Mouse (Mus musculus) liver, embryonic 14 days (tissue): ENCODE results near the gene Gpr173. TPM values are rescaled to one million over a fixed set of nuclear protein-coding genes. Genes with fewer than 3 reads are reported as not detected.

Source experiments
- polyA plus RNA-seq: library from polyadenylated mRNA; depleted of rRNA; stranded (reverse); fragments of >200 nt; gene quantifications from 2 replicates; pipeline ENCODE4 v1.2.3, GENCODE M21; 2012; rRNA removed

Gene Gpr173
- polyA plus RNA-seq: 0.22 and 0.29 TPM in 2 replicates

DNA sequence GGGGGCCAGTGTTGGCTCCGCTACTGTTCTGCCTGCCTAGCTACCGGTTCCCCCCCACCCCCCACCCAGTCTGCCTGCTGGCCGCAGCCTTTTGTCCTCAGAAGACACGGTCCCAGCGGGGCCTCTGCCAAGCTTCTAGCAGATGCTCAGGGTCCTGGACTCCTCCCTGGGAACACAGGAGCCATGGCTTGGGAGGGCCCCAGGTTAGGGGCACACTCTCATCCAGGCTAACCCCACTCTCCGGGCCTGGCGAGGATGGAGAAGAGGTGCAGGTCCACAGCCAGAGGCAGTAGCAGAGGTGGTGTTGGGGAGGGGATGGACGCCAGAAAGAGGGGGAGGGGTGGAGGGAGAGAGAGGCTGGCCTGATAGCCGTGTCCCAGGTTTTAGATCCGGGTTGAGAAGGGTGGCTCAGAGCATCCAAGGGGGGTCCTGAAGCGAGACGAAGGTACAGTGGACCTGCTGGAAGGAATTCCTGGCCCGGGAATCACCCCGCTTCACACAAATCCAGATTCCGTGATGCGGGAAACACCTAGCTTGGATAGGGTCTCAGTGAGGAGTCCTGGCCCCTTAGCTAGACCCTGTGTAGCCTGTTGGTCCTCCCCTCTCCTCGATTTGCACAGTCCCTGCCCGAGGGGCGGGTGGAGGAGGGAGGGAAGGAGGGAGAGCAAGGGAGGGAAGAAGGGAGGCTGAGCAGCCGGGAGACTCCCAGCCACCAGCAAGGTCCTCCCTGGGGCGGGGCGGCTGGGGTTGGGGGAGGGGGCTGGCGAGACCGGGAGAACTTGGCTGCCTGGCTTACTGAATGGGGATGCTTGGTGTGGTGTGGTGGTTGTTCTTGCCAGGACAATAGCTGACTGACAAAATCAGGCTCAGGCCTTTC is at the start of gene Gpr173:
Gene Gpr173, minus strand, starts transcription at position 308 of the 877 bp plus-strand sequence.

DNA sequence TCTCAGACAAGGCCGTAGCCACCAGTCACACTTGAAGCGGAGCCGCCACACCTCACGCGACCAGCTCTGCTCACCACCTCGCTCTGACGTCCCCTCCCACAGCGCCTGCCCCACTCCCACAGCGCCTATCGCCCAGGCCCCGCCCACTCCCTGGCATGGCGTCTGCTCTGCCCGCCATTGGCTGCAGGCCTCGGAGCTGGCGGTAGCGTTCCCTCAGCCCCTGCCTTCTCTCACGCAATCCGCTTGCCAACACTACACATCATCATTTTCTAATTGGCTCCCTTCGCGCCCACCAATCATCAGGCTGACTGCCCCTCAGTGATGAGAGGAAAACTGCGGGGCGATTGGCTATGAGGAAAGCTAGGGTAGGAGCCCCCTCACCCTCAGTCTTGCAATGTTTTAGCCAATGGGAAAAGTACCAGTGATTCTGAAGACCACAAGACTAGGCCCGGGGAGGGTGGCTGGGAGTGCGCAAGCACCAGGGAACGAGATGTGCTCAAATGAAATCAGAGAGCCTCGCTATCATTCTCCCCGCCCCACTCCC is 26.1 kb downstream of the Gpr173 start, which contains the start of gene Tspyl2:
Gene Tspyl2, minus strand, starts transcription at position 68 of the 544 bp plus-strand sequence.

DNA sequence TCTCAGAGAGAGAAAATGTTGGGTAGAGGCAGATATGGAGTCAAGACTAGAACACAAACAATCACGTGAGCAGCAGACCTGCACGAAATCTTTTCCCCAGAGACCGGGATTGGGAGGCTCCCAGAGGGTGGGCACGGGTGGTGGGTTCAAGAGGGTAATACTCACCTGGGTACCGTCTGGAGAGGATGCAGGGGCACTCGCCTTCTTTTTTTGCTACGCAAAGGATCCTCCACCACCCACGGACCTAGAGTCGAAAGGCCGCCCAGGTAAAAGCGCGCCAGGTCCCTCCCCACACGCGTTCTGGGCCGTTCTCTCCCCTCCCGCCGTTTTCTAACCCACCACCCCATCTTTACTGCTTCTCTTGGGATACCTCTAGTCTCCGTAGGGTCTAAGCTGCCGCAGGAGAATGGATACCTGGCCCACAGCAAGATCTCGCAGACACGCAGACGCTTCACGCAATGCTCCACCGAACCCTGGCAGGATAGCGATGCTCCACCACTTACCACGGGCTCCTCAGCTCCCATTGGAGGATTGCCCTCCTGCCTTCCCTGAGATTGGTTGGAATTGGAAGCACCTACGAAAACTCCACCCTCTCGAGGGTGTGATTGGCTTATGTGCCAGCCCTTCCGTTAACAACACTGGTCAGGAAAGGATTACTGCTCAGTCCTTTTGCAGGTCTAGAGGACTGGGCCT is 41.4 kb downstream of the Gpr173 start, which contains the start of gene Kantr:
Gene Kantr, minus strand, starts transcription at position 500 of the 693 bp plus-strand sequence.

Other genes starting within 250 kb of the Gpr173 start
- 0.95 and 1.4 TPM in 2 replicates for gene Iqsec2, start 224.4 kb downstream of the Gpr173 start, polyA plus RNA-seq
- gene Kdm5c, start 135.7 kb downstream of the Gpr173 start, polyA plus RNA-seq: 19.0 and 20.9 TPM in 2 replicates
- 2.3 and 2.5 TPM in 2 replicates for gene Kantr, start 41.2 kb downstream of the Gpr173 start, polyA plus RNA-seq
- 11.7 and 12.6 TPM in 2 replicates for gene Tspyl2, start 26.3 kb downstream of the Gpr173 start, polyA plus RNA-seq
- gene Cldn34a, start 194.6 kb upstream of the Gpr173 start, polyA plus RNA-seq: not detected in 2 replicates